Mouse (Mus musculus) spleen, postnatal 4 days (tissue): ENCODE measurements around the gene Ttc32.

Experiments used
- DNase-seq, 2 experiments: peaks; one replicate each; pipeline ENCODE4 v3.0.0; 2022; ENCODE audit warnings: low spot score in 2 of 2

Ttc32 gene

GRCm38 (mm10) chr12:9029888-9030723, at the start of gene Ttc32:
Gene Ttc32 (plus strand): TSS chr12:9029997.
- DNase-seq: peak; percentile 87 to 96

GRCm38 (mm10) chr12:8993231-8993630, 36.6 kb upstream of the Ttc32 start:
- DNase-seq: no peak

GRCm38 (mm10) chr12:8998318-8998717, 31.5 kb upstream of the Ttc32 start:
- DNase-seq: no peak

- DNase-seq: peak in 1 of 2 experiments; percentile 43
Observed at GRCm38 (mm10) chr12:9002038-9002648, 27.7 kb upstream of the Ttc32 start.

- DNase-seq: no peak
Observed at GRCm38 (mm10) chr12:9007146-9007545, 22.7 kb upstream of the Ttc32 start.

GRCm38 (mm10) chr12:9007811-9008210, 22.0 kb upstream of the Ttc32 start:
- no peak for DNase-seq

- no peak for DNase-seq
Observed at GRCm38 (mm10) chr12:9010311-9010710, 19.5 kb upstream of the Ttc32 start.

- no peak for DNase-seq
Observed at GRCm38 (mm10) chr12:9016376-9016775, 13.4 kb upstream of the Ttc32 start.

GRCm38 (mm10) chr12:9020431-9020830, 9.4 kb upstream of the Ttc32 start:
- DNase-seq: no peak

- no peak for DNase-seq
Observed at GRCm38 (mm10) chr12:9020986-9021385, 8.8 kb upstream of the Ttc32 start.

GRCm38 (mm10) chr12:9023031-9023430, 6.8 kb upstream of the Ttc32 start:
- DNase-seq: no peak

- no peak for DNase-seq
Observed at GRCm38 (mm10) chr12:9024071-9024470, 5.7 kb upstream of the Ttc32 start.

- no peak for DNase-seq
Observed at GRCm38 (mm10) chr12:9024736-9025135, 5.1 kb upstream of the Ttc32 start.

- DNase-seq: no peak
Observed at GRCm38 (mm10) chr12:9026843-9027242, 3.0 kb upstream of the Ttc32 start.

GRCm38 (mm10) chr12:9028816-9029215, 981 bp upstream of the Ttc32 start:
- DNase-seq: peak in 1 of 2 experiments; percentile 54

GRCm38 (mm10) chr12:9029506-9029887, 300 bp upstream of the Ttc32 start:
- DNase-seq: no peak

- DNase-seq: no peak
Observed at GRCm38 (mm10) chr12:9031166-9031565, 1.4 kb downstream of the Ttc32 start.

- DNase-seq: no peak
Observed at GRCm38 (mm10) chr12:9033140-9033539, 3.3 kb downstream of the Ttc32 start.

- no peak for DNase-seq
Observed at GRCm38 (mm10) chr12:9036409-9036808, 6.6 kb downstream of the Ttc32 start.

- no peak for DNase-seq
Observed at GRCm38 (mm10) chr12:9040177-9040576, 10.4 kb downstream of the Ttc32 start.

- DNase-seq: no peak
Observed at GRCm38 (mm10) chr12:9040686-9041085, 10.9 kb downstream of the Ttc32 start.

- no peak for DNase-seq
Observed at GRCm38 (mm10) chr12:9042316-9042715, 12.5 kb downstream of the Ttc32 start.

GRCm38 (mm10) chr12:9042759-9043158, 13.0 kb downstream of the Ttc32 start:
- DNase-seq: no peak
